Mouse (Mus musculus) erythroblast, embryonic 14.5 days (primary cell): ENCODE measurements around the gene Smap2. TPM values are rescaled to one million over a fixed set of nuclear protein-coding genes. Genes with fewer than 3 reads are reported as not detected.
A peak's percentile ranks its signal among the peaks of the same experiment; 100 is the strongest.

Experiments
- H3K27me3 ChIP-seq: 2 replicates; pipeline ENCODE4 v1.6.1; 2012; ENCODE audit warnings: inconsistent platforms; ENCODE audit not compliant: control insufficient read depth
- H3K36me3 ChIP-seq: 2 replicates; pipeline ENCODE4 v1.6.1; 2012; ENCODE audit warnings: mild to moderate bottlenecking, inconsistent platforms; ENCODE audit not compliant: control insufficient read depth
- H3K4me1 ChIP-seq: 2 replicates; pipeline ENCODE4 v1.6.1; 2012; ENCODE audit warnings: inconsistent platforms; ENCODE audit not compliant: control insufficient read depth
- H3K4me3 ChIP-seq: replicated peaks from 2 replicates; pipeline ENCODE3; 2012; ENCODE audit warnings: moderate library complexity, mild to moderate bottlenecking, inconsistent platforms
- H3K9me3 ChIP-seq: 2 replicates; pipeline ENCODE4 v1.6.1; 2012; ENCODE audit warnings: low read length, inconsistent platforms, mixed read lengths; ENCODE audit not compliant: control insufficient read depth
- GATA1 ChIP-seq: IDR thresholded peaks from 2 replicates; pipeline ENCODE4 v1.6.1; 2012; ENCODE audit warnings: low read length, inconsistent platforms, mixed read lengths
- TAL1 ChIP-seq: IDR thresholded peaks from 3 replicates; pipeline ENCODE4 v1.6.1; 2012; ENCODE audit warnings: low read length, inconsistent platforms, mixed read lengths
- polyA plus RNA-seq: library from polyadenylated mRNA; stranded (reverse); fragments of >175 nt; gene quantifications from 2 replicates; pipeline ENCODE4 v1.2.3, GENCODE M21; 2012

Smap2 gene
- polyA plus RNA-seq, 1 experiment = 3.4 TPM

GRCm38 (mm10) chr4:121010770-121011549, 6.1 kb downstream of the Smap2 start:
- Histone ChIP-seq H3K27me3 (no peaks in the 10 kb centered on the region), H3K4me3 (no peak overlapping the region), H3K36me3 (peaks cover 29% of the 10 kb centered on the region), H3K9me3 (no peaks in the 10 kb centered on the region), H3K4me1 (peaks cover 93% of the 10 kb centered on the region)
- TF ChIP-seq TAL1 (no peak), GATA1 (no peak)

- Histone ChIP-seq H3K36me3 (peaks cover 40% of the 10 kb centered on the region), H3K4me3 (no peak overlapping the region), H3K4me1 (peaks cover 91% of the 10 kb centered on the region), H3K27me3 (no peaks in the 10 kb centered on the region), H3K9me3 (no peaks in the 10 kb centered on the region)
- TF ChIP-seq TAL1 = no peak
- TF ChIP-seq GATA1 = no peak
Observed at GRCm38 (mm10) chr4:121009151-121009550, 7.9 kb downstream of the Smap2 start.

GRCm38 (mm10) chr4:121008071-121008745, 8.8 kb downstream of the Smap2 start:
- Histone ChIP-seq H3K4me3 (no peak overlapping the region), H3K4me1 (peaks cover 89% of the 10 kb centered on the region), H3K9me3 (no peaks in the 10 kb centered on the region), H3K27me3 (no peaks in the 10 kb centered on the region), H3K36me3 (peaks cover 32% of the 10 kb centered on the region)
- TF ChIP-seq GATA1 = no peak
- TF ChIP-seq TAL1 = no peak

- TF ChIP-seq GATA1 = no peak
- TF ChIP-seq TAL1 = no peak
- Histone ChIP-seq H3K9me3 (no peaks in the 10 kb centered on the region), H3K36me3 (peaks cover 27% of the 10 kb centered on the region), H3K4me3 (peak overlapping the region; percentile 17), H3K27me3 (no peaks in the 10 kb centered on the region), H3K4me1 (peaks cover 87% of the 10 kb centered on the region)
Observed at GRCm38 (mm10) chr4:121007006-121007405, 10.0 kb downstream of the Smap2 start.

GRCm38 (mm10) chr4:121004679-121005078, 12.4 kb downstream of the Smap2 start:
- Histone ChIP-seq H3K4me1 (peaks cover 84% of the 10 kb centered on the region), H3K9me3 (no peaks in the 10 kb centered on the region), H3K36me3 (peaks cover 29% of the 10 kb centered on the region), H3K27me3 (no peaks in the 10 kb centered on the region), H3K4me3 (no peak overlapping the region)
- TF ChIP-seq GATA1 = no peak
- TF ChIP-seq TAL1 = no peak

- peaks cover 78% of the 10 kb centered on the region for H3K4me1 ChIP-seq
- peaks cover 22% of the 10 kb centered on the region for H3K36me3 ChIP-seq
- no peaks in the 10 kb centered on the region for H3K27me3 ChIP-seq
- H3K9me3 ChIP-seq = no peaks in the 10 kb centered on the region
- TF ChIP-seq GATA1 = no peak
- TF ChIP-seq TAL1 = no peak
- H3K4me3 ChIP-seq = no peak overlapping the region
Observed at GRCm38 (mm10) chr4:121003611-121004091, 13.4 kb downstream of the Smap2 start.

- peaks cover 24% of the 10 kb centered on the region for H3K36me3 ChIP-seq
- TF ChIP-seq TAL1 = no peak
- TF ChIP-seq GATA1 = no peak
- no peak overlapping the region for H3K4me3 ChIP-seq
- H3K9me3 ChIP-seq = no peaks in the 10 kb centered on the region
- peaks cover 74% of the 10 kb centered on the region for H3K4me1 ChIP-seq
- H3K27me3 ChIP-seq = no peaks in the 10 kb centered on the region
Observed at GRCm38 (mm10) chr4:121002400-121003171, 14.5 kb downstream of the Smap2 start.

- peaks cover 72% of the 10 kb centered on the region for H3K4me1 ChIP-seq
- TF ChIP-seq TAL1 (no peak), GATA1 (no peak)
- H3K36me3 ChIP-seq = peaks cover 24% of the 10 kb centered on the region
- H3K4me3 ChIP-seq = no peak overlapping the region
- no peaks in the 10 kb centered on the region for H3K9me3 ChIP-seq
- no peaks in the 10 kb centered on the region for H3K27me3 ChIP-seq
Observed at GRCm38 (mm10) chr4:121001659-121002058, 15.4 kb downstream of the Smap2 start.

GRCm38 (mm10) chr4:121001042-121001441, 16.0 kb downstream of the Smap2 start:
- H3K4me1 ChIP-seq = peaks cover 67% of the 10 kb centered on the region
- no peaks in the 10 kb centered on the region for H3K9me3 ChIP-seq
- no peaks in the 10 kb centered on the region for H3K27me3 ChIP-seq
- TF ChIP-seq GATA1 (no peak), TAL1 (no peak)
- H3K36me3 ChIP-seq = peaks cover 26% of the 10 kb centered on the region
- H3K4me3 ChIP-seq = no peak overlapping the region
